Mouse (Mus musculus): ENCODE results near the gene Cacnb1. TPM values are rescaled to one million over a fixed set of nuclear protein-coding genes. Genes with fewer than 3 reads are reported as not detected.

The Cacnb1 gene
- polyA plus RNA-seq, 1 experiment from 2014 or later: 3.2 TPM

GRCm38 (mm10) chr11:98031443-98031770, 8.6 kb upstream of the Cacnb1 start:
- TF ChIP-seq CTCF (IDR thresholded peaks at IDR 0.05; ENCODE audit: low read depth): peak; percentile 91
- H3K4me2 ChIP-seq (replicated peaks; ENCODE audit: low read depth): no peak overlapping the region
- H3K9me3 ChIP-seq (ENCODE audit: control insufficient read depth): no peaks in the 10 kb centered on the region
- ATAC-seq: no peak
- no peak overlapping the region for H3K9ac ChIP-seq (ENCODE audit: low read depth, low read length)
- H3K27me3 ChIP-seq (replicated peaks; ENCODE audit: control insufficient read depth, insufficient read depth, low read length): peaks cover 9% of the 10 kb centered on the region
- H3K4me1 ChIP-seq (replicated peaks; ENCODE audit: control insufficient read depth, insufficient read depth, low read length): no peaks in the 10 kb centered on the region
- H3K27ac ChIP-seq (ENCODE audit: low read depth, low read length): no peak overlapping the region
- H3K4me3 ChIP-seq (ENCODE audit: low read depth, low read length): no peak overlapping the region
- 8% methylated on average over 5 of the region's 5 CpGs for WGBS
- H3K36me3 ChIP-seq (ENCODE audit: control insufficient read depth, insufficient read depth): peaks cover 27% of the 10 kb centered on the region

GRCm38 (mm10) chr11:98030701-98031442, 8.0 kb upstream of the Cacnb1 start:
- H3K9me3 ChIP-seq (ENCODE audit: control insufficient read depth): no peaks in the 10 kb centered on the region
- H3K4me2 ChIP-seq (replicated peaks; ENCODE audit: low read depth): no peak overlapping the region
- WGBS: 50% methylated on average over 5 of the region's 5 CpGs
- H3K9ac ChIP-seq (ENCODE audit: low read depth, low read length): no peak overlapping the region
- H3K27ac ChIP-seq (ENCODE audit: low read depth, low read length): no peak overlapping the region
- peaks cover 27% of the 10 kb centered on the region for H3K36me3 ChIP-seq (ENCODE audit: control insufficient read depth, insufficient read depth)
- no peak for ATAC-seq
- peak; percentile 50 for TF ChIP-seq CTCF (IDR thresholded peaks at IDR 0.05; ENCODE audit: low read depth)
- H3K4me3 ChIP-seq (ENCODE audit: low read depth, low read length): no peak overlapping the region
- peaks cover 4% of the 10 kb centered on the region; the same call in 1 of the 2 replicates for H3K27me3 ChIP-seq (replicated peaks; ENCODE audit: control insufficient read depth, insufficient read depth, low read length)
- H3K4me1 ChIP-seq (replicated peaks; ENCODE audit: control insufficient read depth, insufficient read depth, low read length): 0 out of 2 replicates have a peak, but pooled peaks cover 4% of the 10 kb centered on the region

GRCm38 (mm10) chr11:98027785-98028184, 5.0 kb upstream of the Cacnb1 start:
- Histone ChIP-seq H3K27me3 (replicated peaks; ENCODE audit: control insufficient read depth, insufficient read depth, low read length) (no peaks in the 10 kb centered on the region), H3K27ac (ENCODE audit: low read depth, low read length) (no peak overlapping the region), H3K4me2 (replicated peaks; ENCODE audit: low read depth) (peak overlapping the region; percentile 79), H3K9me3 (ENCODE audit: control insufficient read depth) (no peaks in the 10 kb centered on the region), H3K36me3 (ENCODE audit: control insufficient read depth, insufficient read depth) (peaks cover 27% of the 10 kb centered on the region), H3K9ac (ENCODE audit: low read depth, low read length) (peak overlapping the region; percentile 98; the same call in 1 of the 2 replicates), H3K4me1 (replicated peaks; ENCODE audit: control insufficient read depth, insufficient read depth, low read length) (0 out of 2 replicates have a peak, but pooled peaks cover 6% of the 10 kb centered on the region), H3K4me3 (ENCODE audit: low read depth, low read length) (peak overlapping the region; percentile 95)
- 14% methylated on average over 7 of the region's 7 CpGs for WGBS
- TF ChIP-seq CTCF (IDR thresholded peaks at IDR 0.05; ENCODE audit: low read depth): no peak
- no peak for ATAC-seq

GRCm38 (mm10) chr11:98027297-98027688, 4.5 kb upstream of the Cacnb1 start:
- 0% methylated on average over 18 of the region's 18 CpGs for WGBS
- TF ChIP-seq CTCF (IDR thresholded peaks at IDR 0.05; ENCODE audit: low read depth): no peak
- no peaks in the 10 kb centered on the region for H3K9me3 ChIP-seq (ENCODE audit: control insufficient read depth)
- H3K4me1 ChIP-seq (replicated peaks; ENCODE audit: control insufficient read depth, insufficient read depth, low read length): 0 out of 2 replicates have a peak, but pooled peaks cover 6% of the 10 kb centered on the region
- H3K4me2 ChIP-seq (replicated peaks; ENCODE audit: low read depth): peak overlapping the region; percentile 79
- no peaks in the 10 kb centered on the region for H3K27me3 ChIP-seq (replicated peaks; ENCODE audit: control insufficient read depth, insufficient read depth, low read length)
- H3K36me3 ChIP-seq (ENCODE audit: control insufficient read depth, insufficient read depth): peaks cover 27% of the 10 kb centered on the region
- H3K4me3 ChIP-seq (ENCODE audit: low read depth, low read length): peak overlapping the region; percentile 95
- peak overlapping the region; percentile 80 for H3K27ac ChIP-seq (ENCODE audit: low read depth, low read length)
- no peak for ATAC-seq
- H3K9ac ChIP-seq (ENCODE audit: low read depth, low read length): peak overlapping the region; percentile 98

- H3K4me2 ChIP-seq (replicated peaks; ENCODE audit: low read depth): peak within 1 kb of the TSS; percentile 79
- no peak for TF ChIP-seq CTCF (IDR thresholded peaks at IDR 0.05; ENCODE audit: low read depth)
- H3K27ac ChIP-seq (ENCODE audit: low read depth, low read length): peak within 1 kb of the TSS; percentile 80
- H3K9ac ChIP-seq (ENCODE audit: low read depth, low read length): peak within 1 kb of the TSS; percentile 98
- H3K27me3 ChIP-seq (replicated peaks; ENCODE audit: control insufficient read depth, insufficient read depth, low read length): no peaks in the 10 kb centered on the region
- no peaks in the 10 kb centered on the region for H3K9me3 ChIP-seq (ENCODE audit: control insufficient read depth)
- H3K36me3 ChIP-seq (ENCODE audit: control insufficient read depth, insufficient read depth): peaks cover 27% of the 10 kb centered on the region
- WGBS: under 1% methylated on average over 67 of the region's 69 CpGs
- peak within 1 kb of the TSS; percentile 95 for H3K4me3 ChIP-seq (ENCODE audit: low read depth, low read length)
- ATAC-seq: peak; percentile 81
- 0 out of 2 replicates have a peak, but pooled peaks cover 6% of the 10 kb centered on the region for H3K4me1 ChIP-seq (replicated peaks; ENCODE audit: control insufficient read depth, insufficient read depth, low read length)
Measured at GRCm38 (mm10) chr11:98026570-98027296, 3.9 kb upstream of the Cacnb1 start, which contains the start of gene Rpl19. Rpl19 (plus strand) TSS chr11:98026710.

- Histone ChIP-seq H3K4me1 (replicated peaks; ENCODE audit: control insufficient read depth, insufficient read depth, low read length) (0 out of 2 replicates have a peak, but pooled peaks cover 6% of the 10 kb centered on the region), H3K27me3 (replicated peaks; ENCODE audit: control insufficient read depth, insufficient read depth, low read length) (no peaks in the 10 kb centered on the region), H3K4me2 (replicated peaks; ENCODE audit: low read depth) (peak overlapping the region; percentile 79), H3K36me3 (ENCODE audit: control insufficient read depth, insufficient read depth) (peaks cover 27% of the 10 kb centered on the region), H3K9me3 (ENCODE audit: control insufficient read depth) (no peaks in the 10 kb centered on the region), H3K27ac (ENCODE audit: low read depth, low read length) (peak overlapping the region; percentile 80), H3K4me3 (ENCODE audit: low read depth, low read length) (peak overlapping the region; percentile 95), H3K9ac (ENCODE audit: low read depth, low read length) (peak overlapping the region; percentile 98)
- no peak for TF ChIP-seq CTCF (IDR thresholded peaks at IDR 0.05; ENCODE audit: low read depth)
- ATAC-seq: no peak
- 5% methylated on average over 15 of the region's 15 CpGs for WGBS
Measured at GRCm38 (mm10) chr11:98026248-98026569, 3.4 kb upstream of the Cacnb1 start.
